Mouse (Mus musculus): Measurements from ENCODE around the gene Myl9. TPM values are rescaled to one million over a fixed set of nuclear protein-coding genes. Genes with fewer than 3 reads are reported as not detected.
"Not testable (repeated sequence)": the region's sequence is repeated elsewhere in the genome, so short reads cannot be mapped to it uniquely, and the experiment has no call there.

Myl9 gene
- polyA plus RNA-seq, 1 experiment from 2014 or later, result 1,649 TPM

DNA sequence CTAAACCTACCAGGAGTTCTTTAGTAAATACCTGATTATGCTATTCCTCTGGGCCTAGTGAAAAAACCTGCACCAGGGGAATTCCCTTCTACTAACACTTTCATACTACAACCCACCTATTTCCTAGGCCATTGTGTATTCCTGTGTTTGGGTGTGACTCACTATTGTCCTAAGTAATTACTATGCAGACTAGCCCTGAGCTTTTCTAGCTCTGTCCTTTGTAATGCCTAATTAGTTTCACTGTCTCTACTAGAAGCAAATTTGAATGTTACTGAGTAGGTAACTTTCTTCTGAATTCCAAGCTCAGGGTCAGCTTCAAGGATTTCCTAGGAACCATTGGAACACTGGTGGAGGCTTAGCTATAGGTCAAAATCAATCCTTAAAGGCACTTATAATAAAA, 11.1 kb downstream of the Myl9 start:
- H3K4me1 ChIP-seq (ENCODE audit: control insufficient read depth, insufficient read depth, low read length); H3K9ac ChIP-seq (ENCODE audit: low read length); H3K9me3 ChIP-seq (replicated peaks; ENCODE audit: control insufficient read depth, low read length); H3K36me3 ChIP-seq (ENCODE audit: control insufficient read depth, insufficient read depth, low read length); H3K4me2 ChIP-seq (ENCODE audit: low read depth, low read length); ATAC-seq (ENCODE audit: insufficient read depth, low FRiP score); H3K27me3 ChIP-seq (ENCODE audit: control insufficient read depth, insufficient read depth, low read length); H3K27ac ChIP-seq (ENCODE audit: low read length); H3K4me3 ChIP-seq (replicated peaks; ENCODE audit: low read length): not testable (repeated sequence)

GRCm38 (mm10) chr2:156787090-156787775, 12.0 kb downstream of the Myl9 start:
- no peaks in the 10 kb centered on the region for H3K36me3 ChIP-seq (ENCODE audit: control insufficient read depth, insufficient read depth, low read length)
- ATAC-seq (ENCODE audit: insufficient read depth, low FRiP score), result no peak
- H3K4me2 ChIP-seq (ENCODE audit: low read depth, low read length), result no peak overlapping the region
- H3K27me3 ChIP-seq (ENCODE audit: control insufficient read depth, insufficient read depth, low read length), result no peaks in the 10 kb centered on the region
- peaks cover 9% of the 10 kb centered on the region for H3K9me3 ChIP-seq (replicated peaks; ENCODE audit: control insufficient read depth, low read length)
- no peak overlapping the region for H3K27ac ChIP-seq (ENCODE audit: low read length)
- H3K4me1 ChIP-seq (ENCODE audit: control insufficient read depth, insufficient read depth, low read length), result 0 out of 2 replicates have a peak, but pooled peaks cover 3% of the 10 kb centered on the region
- H3K4me3 ChIP-seq (replicated peaks; ENCODE audit: low read length), result no peak overlapping the region
- 90% methylated on average over 5 of the region's 5 CpGs for WGBS
- no peak overlapping the region for H3K9ac ChIP-seq (ENCODE audit: low read length)

DNA sequence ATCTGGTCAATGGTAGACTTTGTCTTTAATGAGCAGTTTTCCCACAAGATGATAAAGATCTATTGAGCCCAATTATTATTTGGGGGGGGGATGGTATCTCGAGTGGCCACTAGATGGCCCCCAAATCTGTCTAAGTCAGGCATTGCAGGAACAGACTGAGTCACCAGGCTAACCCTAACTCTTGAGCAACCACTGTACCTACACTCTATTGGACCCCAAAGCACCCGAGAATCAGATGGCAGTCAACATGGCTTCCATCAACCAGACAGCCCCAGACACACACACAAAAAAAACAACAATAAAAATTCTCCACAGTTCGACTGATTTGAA, 12.5 kb downstream of the Myl9 start:
- Histone ChIP-seq H3K9me3 (replicated peaks; ENCODE audit: control insufficient read depth, low read length) (peaks cover 12% of the 10 kb centered on the region), H3K27me3 (ENCODE audit: control insufficient read depth, insufficient read depth, low read length) (no peaks in the 10 kb centered on the region), H3K9ac (ENCODE audit: low read length) (no peak overlapping the region), H3K36me3 (ENCODE audit: control insufficient read depth, insufficient read depth, low read length) (no peaks in the 10 kb centered on the region), H3K27ac (ENCODE audit: low read length) (no peak overlapping the region), H3K4me1 (ENCODE audit: control insufficient read depth, insufficient read depth, low read length) (0 out of 2 replicates have a peak, but pooled peaks cover 3% of the 10 kb centered on the region), H3K4me3 (replicated peaks; ENCODE audit: low read length) (no peak overlapping the region), H3K4me2 (ENCODE audit: low read depth, low read length) (no peak overlapping the region)
- no peak for ATAC-seq (ENCODE audit: insufficient read depth, low FRiP score)
- WGBS, result 41% methylated on average over 3 of the region's 3 CpGs

DNA sequence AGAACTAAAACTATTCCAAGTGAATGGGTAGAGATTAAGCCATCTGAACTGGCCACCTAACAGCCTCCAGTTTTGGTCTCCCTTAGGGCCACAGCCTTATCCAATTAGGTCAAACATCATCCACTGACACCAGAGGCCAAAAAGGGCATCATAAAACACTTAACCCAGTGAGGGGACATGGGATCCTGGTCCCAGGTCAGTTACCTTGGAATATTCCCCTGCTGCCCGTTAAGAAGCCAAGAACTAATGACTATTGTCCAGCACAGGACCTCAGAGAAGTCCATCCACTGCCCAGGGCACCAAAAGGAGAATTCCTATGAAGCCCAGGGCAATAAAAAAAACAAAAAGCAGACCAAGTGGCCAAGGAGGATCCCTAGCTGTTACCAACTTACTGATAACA, 13.6 kb downstream of the Myl9 start:
- 72% methylated on average over 1 of the region's 1 CpGs for WGBS
- H3K4me1 ChIP-seq (ENCODE audit: control insufficient read depth, insufficient read depth, low read length), result no peaks in the 10 kb centered on the region
- H3K4me3 ChIP-seq (replicated peaks; ENCODE audit: low read length), result no peak overlapping the region
- no peak overlapping the region for H3K27ac ChIP-seq (ENCODE audit: low read length)
- H3K36me3 ChIP-seq (ENCODE audit: control insufficient read depth, insufficient read depth, low read length), result no peaks in the 10 kb centered on the region
- no peaks in the 10 kb centered on the region for H3K27me3 ChIP-seq (ENCODE audit: control insufficient read depth, insufficient read depth, low read length)
- peaks cover 12% of the 10 kb centered on the region for H3K9me3 ChIP-seq (replicated peaks; ENCODE audit: control insufficient read depth, low read length)
- no peak overlapping the region for H3K9ac ChIP-seq (ENCODE audit: low read length)
- no peak for ATAC-seq (ENCODE audit: insufficient read depth, low FRiP score)
- no peak overlapping the region for H3K4me2 ChIP-seq (ENCODE audit: low read depth, low read length)

DNA sequence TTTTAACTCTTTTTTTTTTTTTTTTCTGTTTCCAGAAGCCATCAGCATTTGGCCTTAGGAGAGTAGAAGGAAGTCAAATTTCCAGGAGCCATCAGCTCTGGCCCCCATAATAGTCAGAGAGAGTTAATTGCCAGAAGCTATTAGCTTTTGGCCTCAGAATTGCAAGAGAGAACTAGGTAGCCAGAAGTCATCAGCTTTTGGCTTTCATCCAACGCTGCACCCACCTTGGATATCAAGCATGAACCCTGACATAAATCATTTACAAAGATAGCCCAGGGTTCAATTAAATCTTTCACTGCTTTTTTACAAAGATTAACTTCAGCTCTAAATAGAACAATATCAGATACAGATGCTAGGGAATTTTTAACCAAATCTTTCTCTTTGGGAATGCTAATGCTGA, 23.3 kb downstream of the Myl9 start:
- Histone ChIP-seq H3K9ac (ENCODE audit: low read length) (no peak overlapping the region), H3K27ac (ENCODE audit: low read length) (no peak overlapping the region), H3K4me1 (ENCODE audit: control insufficient read depth, insufficient read depth, low read length) (no peaks in the 10 kb centered on the region), H3K4me2 (ENCODE audit: low read depth, low read length) (no peak overlapping the region), H3K4me3 (replicated peaks; ENCODE audit: low read length) (no peak overlapping the region), H3K36me3 (ENCODE audit: control insufficient read depth, insufficient read depth, low read length) (no peaks in the 10 kb centered on the region), H3K27me3 (ENCODE audit: control insufficient read depth, insufficient read depth, low read length) (no peaks in the 10 kb centered on the region), H3K9me3 (replicated peaks; ENCODE audit: control insufficient read depth, low read length) (0 out of 2 replicates have a peak, but pooled peaks cover 4% of the 10 kb centered on the region)
- no peak for ATAC-seq (ENCODE audit: insufficient read depth, low FRiP score)
- 76% methylated on average over 1 of the region's 1 CpGs for WGBS

DNA sequence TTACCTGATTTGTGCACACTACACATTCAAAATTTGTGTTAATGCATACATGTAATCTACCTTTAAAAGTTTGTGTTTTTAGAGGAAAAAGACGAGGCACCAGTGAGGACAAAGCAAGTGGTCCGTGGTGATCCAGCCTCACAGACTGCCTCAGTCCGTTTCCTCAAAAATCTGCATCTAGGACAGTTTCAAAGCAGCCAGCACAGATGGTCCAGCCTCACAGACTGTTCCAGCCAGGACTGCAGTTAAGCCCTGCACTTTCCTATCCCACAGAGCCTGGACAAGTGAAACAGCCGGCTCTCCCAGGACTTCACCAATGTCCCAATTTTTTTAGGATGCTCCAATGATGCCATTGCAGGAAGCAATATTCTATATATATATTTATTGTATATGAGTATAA, 25.8 kb downstream of the Myl9 start:
- H3K4me2 ChIP-seq (ENCODE audit: low read depth, low read length), result no peak overlapping the region
- 0 out of 2 replicates have a peak, but pooled peaks cover 4% of the 10 kb centered on the region for H3K9me3 ChIP-seq (replicated peaks; ENCODE audit: control insufficient read depth, low read length)
- H3K9ac ChIP-seq (ENCODE audit: low read length), result no peak overlapping the region
- no peaks in the 10 kb centered on the region for H3K36me3 ChIP-seq (ENCODE audit: control insufficient read depth, insufficient read depth, low read length)
- no peaks in the 10 kb centered on the region for H3K27me3 ChIP-seq (ENCODE audit: control insufficient read depth, insufficient read depth, low read length)
- H3K27ac ChIP-seq (ENCODE audit: low read length), result no peak overlapping the region
- no peaks in the 10 kb centered on the region for H3K4me1 ChIP-seq (ENCODE audit: control insufficient read depth, insufficient read depth, low read length)
- ATAC-seq (ENCODE audit: insufficient read depth, low FRiP score), result no peak
- H3K4me3 ChIP-seq (replicated peaks; ENCODE audit: low read length), result no peak overlapping the region
- WGBS, result 74% methylated on average over 4 of the region's 4 CpGs

DNA sequence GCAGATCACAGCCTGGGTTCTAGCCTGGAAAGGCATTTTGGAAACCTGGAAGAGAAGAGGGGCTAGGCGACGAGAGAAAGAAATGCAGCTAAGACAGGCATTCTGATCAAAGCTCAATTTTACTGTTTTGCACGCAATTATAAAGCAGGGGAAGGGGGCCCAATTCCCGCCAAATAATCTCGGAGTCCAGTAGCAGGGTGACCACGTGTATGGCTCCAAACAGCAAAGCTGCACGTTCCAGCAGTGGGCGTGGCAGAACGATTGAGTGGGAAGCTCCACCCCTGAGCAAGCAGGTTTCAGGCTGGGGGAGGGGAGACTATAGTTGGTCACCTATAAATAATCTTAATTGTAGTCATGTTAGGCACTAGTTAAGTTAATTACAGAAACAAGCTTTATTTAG, 26.9 kb downstream of the Myl9 start:
- H3K27me3 ChIP-seq (ENCODE audit: control insufficient read depth, insufficient read depth, low read length); H3K4me3 ChIP-seq (replicated peaks; ENCODE audit: low read length); H3K4me2 ChIP-seq (ENCODE audit: low read depth, low read length); H3K4me1 ChIP-seq (ENCODE audit: control insufficient read depth, insufficient read depth, low read length); H3K9ac ChIP-seq (ENCODE audit: low read length); H3K36me3 ChIP-seq (ENCODE audit: control insufficient read depth, insufficient read depth, low read length); H3K9me3 ChIP-seq (replicated peaks; ENCODE audit: control insufficient read depth, low read length); ATAC-seq (ENCODE audit: insufficient read depth, low FRiP score); H3K27ac ChIP-seq (ENCODE audit: low read length): not testable (repeated sequence)
- 41% methylated on average over 9 of the region's 9 CpGs for WGBS

GRCm38 (mm10) chr2:156803698-156804372, 28.6 kb downstream of the Myl9 start:
- ATAC-seq (ENCODE audit: insufficient read depth, low FRiP score), result no peak
- Histone ChIP-seq H3K9me3 (replicated peaks; ENCODE audit: control insufficient read depth, low read length) (no peaks in the 10 kb centered on the region), H3K4me1 (ENCODE audit: control insufficient read depth, insufficient read depth, low read length) (no peaks in the 10 kb centered on the region), H3K36me3 (ENCODE audit: control insufficient read depth, insufficient read depth, low read length) (no peaks in the 10 kb centered on the region), H3K27ac (ENCODE audit: low read length) (no peak overlapping the region), H3K9ac (ENCODE audit: low read length) (no peak overlapping the region), H3K27me3 (ENCODE audit: control insufficient read depth, insufficient read depth, low read length) (no peaks in the 10 kb centered on the region), H3K4me3 (replicated peaks; ENCODE audit: low read length) (no peak overlapping the region), H3K4me2 (ENCODE audit: low read depth, low read length) (no peak overlapping the region)
- WGBS, result 69% methylated on average over 4 of the region's 4 CpGs

DNA sequence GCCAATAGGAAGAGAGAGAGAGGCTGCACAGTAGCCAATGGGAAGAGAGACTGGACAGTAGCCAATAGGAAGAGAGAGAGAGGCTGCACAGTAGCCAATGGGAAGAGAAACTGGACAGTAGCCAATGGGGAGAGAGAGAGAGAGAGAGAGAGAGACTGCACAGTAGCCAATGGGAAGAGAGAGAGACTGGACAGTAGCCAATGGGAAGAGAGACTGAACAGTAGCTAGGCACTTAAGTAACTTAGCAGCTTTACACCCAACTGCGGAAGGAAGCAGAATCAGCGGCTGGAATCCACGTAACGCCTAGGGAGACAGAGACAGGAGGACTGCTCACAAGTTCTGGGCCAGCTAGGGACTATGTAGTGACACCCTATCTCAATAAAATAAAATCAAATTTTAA, 29.4 kb downstream of the Myl9 start:
- no peaks in the 10 kb centered on the region for H3K27me3 ChIP-seq (ENCODE audit: control insufficient read depth, insufficient read depth, low read length)
- H3K9ac ChIP-seq (ENCODE audit: low read length), result no peak overlapping the region
- H3K9me3 ChIP-seq (replicated peaks; ENCODE audit: control insufficient read depth, low read length), result no peaks in the 10 kb centered on the region
- no peak overlapping the region for H3K4me2 ChIP-seq (ENCODE audit: low read depth, low read length)
- no peaks in the 10 kb centered on the region for H3K36me3 ChIP-seq (ENCODE audit: control insufficient read depth, insufficient read depth, low read length)
- no peak overlapping the region for H3K4me3 ChIP-seq (replicated peaks; ENCODE audit: low read length)
- WGBS, result 87% methylated on average over 4 of the region's 4 CpGs
- no peak for ATAC-seq (ENCODE audit: insufficient read depth, low FRiP score)
- H3K27ac ChIP-seq (ENCODE audit: low read length), result no peak overlapping the region
- no peaks in the 10 kb centered on the region for H3K4me1 ChIP-seq (ENCODE audit: control insufficient read depth, insufficient read depth, low read length)
